Mouse (Mus musculus): ENCODE results near the gene Hist2h3b.
A peak's percentile ranks its signal among the peaks of the same experiment; 100 is the strongest.
"Not testable (repeated sequence)": the region's sequence is repeated elsewhere in the genome, so short reads cannot be mapped to it uniquely, and the experiment has no call there.

Gene Hist2h3b

DNA sequence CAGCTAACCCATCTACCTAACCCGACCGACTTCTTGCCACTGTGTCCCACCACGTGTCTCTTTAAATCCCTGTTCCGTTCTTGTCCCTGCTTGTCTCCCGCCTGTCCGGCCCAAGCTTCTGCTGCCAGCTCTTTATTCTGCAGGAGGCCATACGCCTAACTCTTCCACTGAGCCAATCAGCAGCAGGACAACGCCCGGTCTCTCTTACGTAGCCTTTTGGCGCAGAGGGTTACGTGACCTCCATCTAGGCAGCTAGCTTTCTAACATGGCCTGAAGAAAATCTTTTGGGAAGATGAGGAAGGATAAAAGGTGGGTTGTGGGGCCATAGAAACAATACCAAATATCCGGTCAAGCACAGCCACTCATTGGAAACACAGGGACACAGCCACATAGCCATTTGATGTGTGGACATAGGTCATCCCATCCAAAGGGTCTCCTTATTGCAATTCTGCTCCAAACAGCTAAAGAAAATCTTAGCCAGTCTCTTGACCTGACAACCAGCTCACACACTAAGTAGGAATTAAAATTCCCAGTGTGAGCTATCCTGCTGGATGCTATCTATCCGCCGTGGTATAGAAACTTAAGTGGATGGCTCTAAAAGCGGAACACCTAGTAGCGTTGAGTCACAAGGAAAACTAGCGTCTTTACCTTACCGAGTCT lies 6.1 kb upstream of the Hist2h3b start:
- no peak for DNase-seq (ENCODE audit: low spot score)

DNA sequence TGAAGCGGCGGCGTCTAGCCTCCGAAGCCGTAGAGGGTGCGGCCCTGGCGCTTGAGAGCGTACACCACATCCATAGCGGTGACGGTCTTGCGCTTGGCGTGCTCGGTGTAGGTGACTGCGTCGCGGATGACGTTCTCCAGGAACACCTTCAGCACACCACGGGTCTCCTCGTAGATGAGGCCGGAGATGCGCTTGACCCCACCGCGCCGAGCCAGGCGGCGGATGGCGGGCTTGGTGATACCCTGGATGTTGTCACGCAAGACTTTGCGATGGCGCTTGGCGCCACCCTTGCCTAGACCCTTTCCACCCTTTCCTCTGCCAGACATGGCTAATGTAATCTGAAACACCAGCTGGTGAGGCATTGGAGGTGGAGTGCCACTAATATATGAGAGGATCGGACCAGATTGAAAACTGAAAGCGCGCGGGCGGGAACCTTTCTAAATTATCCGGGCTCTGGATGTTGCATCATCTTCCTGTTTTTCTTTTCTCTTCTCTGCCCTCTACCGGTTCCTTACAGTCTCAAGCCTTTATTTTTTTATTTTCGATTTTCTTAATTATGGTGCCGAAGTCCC lies 5.4 kb upstream of the Hist2h3b start, which contains the start of gene Hist2h4:
TSS of gene Hist2h4 (minus strand) at position 333 of the 572 bp plus-strand sequence.
- DNase-seq (ENCODE audit: low spot score): peak; percentile 96

DNA sequence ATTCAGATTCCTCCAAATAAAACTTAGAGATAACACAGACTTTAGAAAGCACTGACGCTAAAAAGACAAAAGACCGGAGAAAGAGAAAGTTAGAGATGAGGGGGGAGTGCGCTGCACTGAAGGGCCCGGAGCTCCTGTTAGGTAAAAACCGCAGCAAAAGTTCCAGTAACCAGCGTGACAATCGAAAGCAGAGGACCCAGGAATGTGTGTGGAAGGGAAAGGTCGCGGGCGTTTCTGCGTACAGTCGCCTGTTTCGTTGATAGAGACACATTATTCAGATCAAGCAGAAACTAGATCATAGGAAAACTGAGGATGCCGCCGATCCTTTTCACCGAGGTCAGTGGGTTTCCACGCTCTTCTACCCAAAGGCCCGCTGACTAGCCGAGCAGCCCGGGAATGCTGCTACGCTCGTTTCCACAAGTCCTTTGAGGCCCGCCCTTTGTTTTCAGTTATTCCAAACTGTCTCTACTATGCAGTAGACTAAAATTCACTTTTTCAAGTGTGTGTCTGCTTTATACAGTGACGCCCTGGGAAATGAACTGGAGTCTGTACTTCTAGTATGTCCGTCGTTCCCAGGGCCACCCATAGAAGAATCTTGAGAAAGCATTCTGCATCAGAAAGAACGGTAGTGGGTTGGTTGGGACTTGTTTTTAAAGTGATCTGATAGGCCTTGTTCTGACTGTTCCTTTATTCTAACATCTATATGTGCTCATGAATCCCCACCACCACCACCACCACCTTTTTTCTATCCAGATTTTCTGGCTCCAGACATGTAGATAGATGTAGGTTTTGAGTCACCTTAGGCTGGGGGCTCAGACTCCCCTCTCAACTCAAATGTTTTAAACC lies 4.7 kb upstream of the Hist2h3b start:
- DNase-seq (ENCODE audit: low spot score): no peak

DNA sequence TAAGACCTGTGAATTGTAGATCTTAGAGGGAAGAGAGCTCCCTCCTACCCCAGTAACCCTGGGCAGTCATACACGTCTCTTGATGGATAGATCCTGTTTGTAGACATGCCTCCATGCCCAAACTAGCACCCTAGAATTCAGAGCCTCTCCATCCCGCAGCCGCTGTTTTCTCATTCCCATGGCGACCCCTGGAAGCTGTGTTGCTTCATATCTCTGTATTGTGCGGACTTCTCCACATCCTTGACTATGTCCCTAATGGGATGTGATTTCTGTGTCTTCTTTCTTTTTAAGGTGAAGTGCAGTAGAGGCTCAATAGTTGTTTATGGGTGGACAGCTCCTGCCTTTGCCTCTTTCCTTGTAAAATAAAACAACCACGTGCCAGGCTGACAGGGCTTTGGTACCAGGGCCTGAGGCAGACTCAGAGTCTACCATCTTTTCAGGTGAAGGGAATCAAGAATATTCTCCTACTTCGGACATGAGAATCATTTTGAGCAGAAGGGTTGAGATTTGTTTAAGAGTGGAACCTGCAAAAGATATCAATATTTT lies 4.0 kb upstream of the Hist2h3b start:
- no peak for DNase-seq (ENCODE audit: low spot score)

DNA sequence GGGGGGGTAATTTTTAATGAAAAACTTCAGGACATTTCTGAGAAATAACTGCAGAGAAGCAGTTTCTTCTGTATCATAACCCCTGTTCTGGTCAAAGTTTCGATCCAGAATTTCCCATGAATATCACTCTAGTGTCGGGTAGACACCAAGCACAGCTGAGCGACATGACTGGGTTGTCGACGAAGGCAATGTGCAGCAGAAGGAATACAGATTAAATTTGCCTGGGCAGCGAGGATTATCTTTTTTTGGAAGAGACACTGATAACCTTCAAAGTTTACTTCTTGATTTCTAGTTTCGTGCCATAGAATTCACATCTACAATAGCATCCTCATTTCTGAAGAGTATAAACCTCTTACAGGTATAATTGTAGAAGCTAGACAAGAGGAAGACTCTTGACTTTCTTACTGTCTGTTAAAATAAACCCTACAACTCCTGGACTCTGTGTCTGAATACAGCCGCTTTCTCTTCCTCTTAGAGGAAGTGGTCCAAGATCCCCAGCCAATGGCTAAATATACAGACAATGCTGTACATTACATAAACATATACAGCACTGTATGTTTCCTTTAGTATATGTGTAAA lies 2.2 kb upstream of the Hist2h3b start:
- no peak for DNase-seq (ENCODE audit: low spot score)

DNA sequence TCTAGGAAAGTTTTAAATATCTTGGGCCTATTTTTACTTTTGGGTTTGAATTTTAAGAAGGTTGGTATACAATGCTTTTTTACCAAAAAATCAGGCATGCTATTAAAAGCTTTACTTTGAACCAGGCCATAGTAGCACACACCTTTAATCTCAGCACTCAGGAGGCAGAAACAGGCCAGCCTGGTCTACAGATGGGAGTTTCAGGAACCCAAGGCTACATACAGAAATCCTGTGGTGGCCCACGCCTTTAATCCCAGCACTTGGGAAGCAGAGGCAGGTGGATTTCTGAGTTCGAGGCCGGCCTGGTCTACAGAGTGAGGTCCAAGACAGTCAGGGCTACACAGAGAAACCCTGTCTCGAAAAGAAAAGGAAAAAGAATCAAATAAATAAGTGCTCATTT lies 913 bp upstream of the Hist2h3b start:
- DNase-seq (ENCODE audit: low spot score): no peak

DNA sequence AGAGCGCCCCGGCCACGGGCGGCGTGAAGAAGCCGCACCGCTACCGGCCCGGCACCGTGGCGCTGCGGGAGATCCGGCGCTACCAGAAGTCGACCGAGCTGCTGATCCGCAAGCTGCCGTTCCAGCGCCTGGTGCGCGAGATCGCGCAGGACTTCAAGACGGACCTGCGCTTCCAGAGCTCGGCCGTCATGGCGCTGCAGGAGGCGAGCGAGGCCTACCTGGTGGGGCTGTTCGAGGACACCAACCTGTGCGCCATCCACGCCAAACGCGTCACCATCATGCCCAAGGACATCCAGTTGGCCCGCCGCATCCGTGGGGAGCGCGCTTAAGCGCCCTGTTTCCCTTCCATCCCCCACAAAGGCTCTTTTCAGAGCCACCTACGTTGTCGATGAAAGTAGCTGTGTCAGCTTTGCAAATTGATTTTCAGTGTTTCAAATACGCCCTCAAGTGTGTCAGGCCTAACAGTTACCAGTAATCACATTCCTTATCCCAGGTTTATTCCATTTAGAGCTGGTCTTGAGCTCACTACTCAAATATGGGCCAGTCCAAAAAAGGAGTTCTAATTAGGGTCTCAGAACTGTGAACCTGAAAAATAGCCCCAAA lies 423 bp downstream of the Hist2h3b start:
- DNase-seq (ENCODE audit: low spot score): not testable (repeated sequence)

DNA sequence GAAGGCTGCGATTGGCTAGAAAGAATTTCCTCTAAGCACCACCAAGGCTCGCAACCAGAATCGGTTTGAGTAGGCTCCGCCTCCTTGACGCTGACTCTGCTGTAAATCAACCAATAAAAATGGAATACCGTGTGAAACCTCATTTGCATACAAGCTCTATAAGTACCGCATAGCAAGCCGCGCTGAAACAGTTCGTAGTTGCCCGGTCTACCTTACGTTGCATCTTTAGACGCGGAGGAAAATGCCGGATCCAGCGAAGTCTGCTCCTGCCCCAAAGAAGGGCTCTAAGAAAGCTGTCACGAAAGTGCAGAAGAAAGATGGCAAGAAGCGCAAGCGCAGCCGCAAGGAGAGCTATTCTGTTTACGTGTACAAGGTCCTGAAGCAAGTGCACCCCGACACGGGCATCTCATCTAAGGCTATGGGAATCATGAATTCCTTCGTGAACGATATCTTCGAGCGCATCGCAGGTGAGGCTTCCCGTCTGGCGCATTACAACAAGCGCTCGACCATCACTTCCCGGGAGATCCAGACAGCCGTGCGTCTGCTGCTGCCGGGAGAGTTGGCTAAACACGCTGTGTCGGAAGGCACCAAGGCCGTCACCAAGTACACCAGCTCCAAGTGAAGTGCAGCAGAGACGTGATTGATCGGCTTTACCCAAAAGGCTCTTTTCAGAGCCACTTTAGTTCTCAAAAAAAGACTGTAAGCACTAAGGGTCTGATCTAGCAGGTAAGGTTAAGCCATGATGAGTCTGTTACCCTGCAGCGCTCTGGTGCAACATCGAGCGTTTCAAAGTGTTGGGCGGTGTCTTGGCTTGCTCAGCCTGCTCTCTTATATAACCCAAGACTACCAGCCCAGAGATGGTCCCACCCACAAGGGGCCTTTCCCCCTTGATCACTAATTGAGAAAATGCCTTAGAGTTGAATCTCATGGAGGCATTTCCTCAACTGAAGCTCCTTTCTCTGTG lies 1.3 kb downstream of the Hist2h3b start, which contains the start of gene Hist2h2bb:
TSS of gene Hist2h2bb (plus strand) at position 242 of the 964 bp plus-strand sequence.
- DNase-seq (ENCODE audit: low spot score): peak; percentile 85

DNA sequence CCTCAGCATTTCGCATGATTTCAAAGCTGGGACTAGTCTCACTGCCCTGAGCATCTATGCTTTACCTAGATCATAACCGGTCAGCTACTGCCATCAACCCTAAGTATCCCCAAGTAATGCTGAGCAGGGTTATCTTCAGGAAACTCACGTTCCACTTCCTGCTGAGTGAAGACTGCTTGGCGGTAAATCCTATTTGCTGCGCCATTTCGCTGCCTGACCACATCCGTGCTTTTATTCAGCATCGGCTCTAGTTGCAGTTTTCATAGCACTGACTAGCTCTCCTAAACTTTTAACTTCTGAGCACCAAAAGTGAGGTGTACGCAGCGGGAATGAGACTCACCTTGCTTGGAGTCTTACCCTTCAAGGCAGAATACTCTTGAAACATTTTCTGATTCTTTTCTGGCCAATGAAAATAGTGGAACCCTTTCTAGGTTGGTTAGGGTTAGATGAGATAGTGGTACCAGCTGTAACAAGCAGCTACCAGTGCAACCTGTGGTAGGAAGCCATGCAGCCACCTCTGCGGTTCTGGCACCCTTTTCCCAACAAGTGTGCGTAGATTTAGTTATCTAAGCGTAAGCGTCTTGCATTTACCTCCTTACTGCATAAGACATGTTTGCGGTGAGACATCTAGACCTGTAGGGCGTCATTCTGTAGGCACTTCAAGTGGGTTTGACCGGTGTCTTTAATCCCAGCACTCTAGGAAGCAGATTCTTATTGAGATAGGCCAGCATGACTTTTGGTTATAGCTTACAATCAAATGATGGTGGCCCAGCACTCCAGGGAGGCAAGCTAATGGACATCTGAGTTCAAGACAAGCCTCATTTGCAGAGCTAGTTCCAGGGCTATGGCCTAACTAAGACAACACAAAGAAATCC lies 5.4 kb downstream of the Hist2h3b start:
- DNase-seq (ENCODE audit: low spot score): no peak

DNA sequence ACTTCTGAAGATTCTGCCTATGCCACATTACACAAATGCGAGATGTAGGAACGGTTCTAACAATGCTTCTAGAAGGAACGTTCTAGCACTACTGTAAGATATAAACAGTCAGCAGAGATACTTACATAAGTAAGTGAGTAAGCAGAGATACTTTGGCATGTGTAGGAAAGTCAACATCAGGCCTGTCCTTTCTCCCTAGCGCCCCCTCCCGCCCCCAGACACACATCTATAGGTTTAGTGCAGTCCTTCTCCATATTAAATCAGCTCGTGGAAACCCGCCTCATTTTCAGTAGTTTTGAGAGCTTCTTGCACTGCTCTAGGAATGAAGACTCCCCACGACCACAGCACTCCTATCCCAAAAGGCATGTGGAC lies 9.0 kb downstream of the Hist2h3b start:
- no peak for DNase-seq (ENCODE audit: low spot score)

DNA sequence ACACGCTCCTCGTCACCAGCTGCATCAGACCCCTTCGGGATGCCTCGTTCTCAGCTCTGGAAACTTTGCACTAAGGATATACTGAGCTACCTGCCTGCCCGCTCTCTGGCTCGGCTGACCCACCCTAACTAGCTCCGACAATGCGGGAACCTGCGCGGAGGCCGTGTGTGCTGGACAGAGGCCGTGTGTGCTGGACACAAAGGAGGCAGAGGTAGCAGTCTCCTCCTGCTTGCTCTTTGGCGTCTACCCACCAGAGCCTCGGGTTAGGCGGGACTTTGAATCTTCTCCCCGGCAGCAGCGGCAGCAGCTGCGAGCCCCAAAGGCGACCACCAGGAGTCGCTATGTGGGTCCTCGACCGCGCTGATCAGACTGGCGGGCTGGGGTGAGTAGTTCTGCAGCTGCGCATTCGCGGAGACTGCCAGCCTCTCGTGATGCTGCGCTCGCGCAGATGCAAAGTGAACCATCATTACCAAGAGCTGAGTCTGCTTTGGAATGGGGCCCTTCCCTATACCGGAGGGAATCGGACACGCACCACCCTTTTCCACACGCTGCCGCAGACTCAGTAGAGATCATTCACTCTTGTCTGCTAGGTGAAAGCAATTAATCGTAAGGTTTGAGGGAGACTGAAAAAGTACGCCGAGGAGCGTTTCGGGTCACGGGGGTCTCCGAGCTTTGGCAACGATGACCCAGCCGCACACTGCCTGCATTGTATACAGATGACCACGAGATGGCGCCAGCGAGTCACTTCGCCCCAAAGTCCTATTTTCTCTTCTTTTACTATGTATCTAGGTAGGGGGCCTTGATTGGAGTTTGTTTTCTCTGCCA lies 9.6 kb downstream of the Hist2h3b start:
- peak; percentile 75 for DNase-seq (ENCODE audit: low spot score)

DNA sequence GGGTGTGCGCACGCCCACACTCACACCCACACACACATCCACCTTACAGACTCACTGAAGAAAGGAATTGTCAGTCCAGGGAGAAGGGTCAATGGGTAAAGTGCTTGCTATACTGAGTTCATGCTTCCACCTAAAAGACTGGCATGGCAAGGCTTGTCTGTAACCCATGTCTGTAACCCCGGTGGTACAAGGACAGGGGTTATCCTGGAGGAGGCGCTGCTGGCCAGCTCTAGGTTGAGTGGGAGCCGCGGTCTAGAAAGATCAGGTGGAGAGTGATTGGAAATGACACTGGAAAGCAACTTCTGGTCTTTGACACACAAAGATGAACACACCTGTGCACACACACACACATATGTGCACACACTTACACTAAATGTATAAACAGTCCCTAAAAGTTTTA lies 12.2 kb downstream of the Hist2h3b start:
- DNase-seq (ENCODE audit: low spot score): no peak

DNA sequence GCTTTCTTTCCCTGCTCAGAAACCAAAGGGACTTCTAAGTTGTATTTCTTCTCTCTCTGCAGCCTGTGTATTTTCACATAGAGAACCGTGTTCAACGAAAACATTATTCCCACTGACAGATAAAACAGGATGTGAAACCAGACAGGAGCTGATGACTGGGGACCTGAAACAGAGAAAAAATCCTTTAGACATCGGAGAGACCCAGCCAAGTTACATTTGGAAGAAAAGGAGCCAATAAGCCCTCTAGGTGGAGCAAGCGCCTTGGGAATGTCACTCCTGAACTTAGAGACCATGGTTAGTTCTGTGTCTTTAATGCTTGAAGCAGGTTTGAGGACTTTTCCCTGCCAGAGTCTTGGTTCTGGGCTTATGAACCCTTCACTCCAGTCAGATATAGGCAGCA lies 16.0 kb downstream of the Hist2h3b start:
- DNase-seq (ENCODE audit: low spot score): no peak

DNA sequence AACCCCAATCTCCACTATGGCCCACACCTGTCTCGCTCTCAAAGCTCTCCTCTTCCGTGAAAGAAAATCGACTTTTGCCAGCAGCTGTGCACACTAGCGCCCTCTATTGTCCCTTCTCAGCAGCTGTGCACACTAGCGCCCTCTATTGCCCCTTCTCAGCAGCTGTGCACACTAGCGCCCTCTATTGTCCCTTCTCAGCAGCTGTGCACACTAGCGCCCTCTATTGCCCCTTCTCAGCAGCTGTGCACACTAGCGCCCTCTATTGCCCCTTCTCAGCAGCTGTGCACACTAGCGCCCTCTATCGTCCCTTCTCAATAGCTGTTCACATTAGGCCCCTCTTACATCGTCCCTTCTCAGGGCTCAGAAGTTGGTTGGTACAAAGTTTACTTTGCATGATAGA lies 18.9 kb downstream of the Hist2h3b start:
- not testable (repeated sequence) for DNase-seq (ENCODE audit: low spot score)

DNA sequence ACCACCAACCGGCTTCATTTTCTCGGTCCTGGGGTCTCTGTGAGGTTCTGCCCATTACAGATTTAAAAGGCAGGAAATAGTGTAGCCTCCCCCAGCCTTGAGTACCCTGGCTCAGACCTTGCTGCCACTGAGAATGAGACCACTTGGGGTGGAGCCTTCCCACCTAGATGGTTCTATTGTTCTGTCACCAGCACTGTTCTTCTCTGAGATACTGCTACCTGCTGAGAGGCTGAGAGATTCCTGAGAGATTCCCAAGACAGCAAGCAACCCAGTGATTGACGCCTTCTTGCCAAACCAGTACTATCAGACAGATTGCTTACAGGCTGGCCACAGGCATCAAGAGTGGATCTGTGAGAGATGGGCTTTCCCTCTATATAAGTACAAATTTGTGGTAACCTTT lies 20.7 kb downstream of the Hist2h3b start:
- no peak for DNase-seq (ENCODE audit: low spot score)

DNA sequence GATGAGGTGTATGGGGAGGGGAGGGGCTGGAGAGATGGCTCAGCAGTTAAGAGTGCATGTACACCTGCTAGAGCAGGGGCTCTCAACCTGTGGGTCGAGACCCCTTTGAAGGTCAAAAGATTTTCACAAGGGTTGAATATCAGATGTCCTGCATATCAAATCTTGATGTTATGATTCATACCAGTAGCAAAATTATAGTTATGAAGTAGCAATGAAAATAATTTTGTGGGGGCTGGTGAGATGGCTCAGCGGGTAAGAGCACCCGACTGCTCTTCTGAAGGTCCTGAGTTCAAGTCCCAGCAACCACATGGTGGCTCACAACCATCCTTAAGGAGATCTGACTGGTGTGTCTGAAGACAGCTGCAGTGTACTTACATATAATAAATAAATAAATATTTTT lies 22.3 kb downstream of the Hist2h3b start:
- not testable (repeated sequence) for DNase-seq (ENCODE audit: low spot score)

DNA sequence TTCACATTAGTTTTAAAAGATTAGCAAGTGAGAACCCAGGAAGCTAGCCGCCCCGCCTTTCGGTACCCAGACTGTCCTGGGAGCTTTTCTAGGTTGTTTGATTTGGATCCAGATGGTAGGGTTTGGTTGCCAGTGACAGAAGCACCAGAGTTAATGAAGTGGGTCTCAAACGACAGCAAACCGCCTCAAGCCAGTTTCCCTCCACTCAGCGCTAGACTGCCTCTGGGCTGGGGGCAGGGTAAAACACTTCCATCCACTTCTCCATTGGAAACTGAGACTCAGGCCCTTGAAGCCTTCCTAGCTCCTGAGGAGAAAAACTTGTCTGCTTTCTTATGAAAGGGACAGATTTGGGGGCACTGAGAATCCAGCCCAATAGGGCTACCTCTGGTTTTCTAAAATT lies 24.2 kb downstream of the Hist2h3b start:
- DNase-seq (ENCODE audit: low spot score): no peak

DNA sequence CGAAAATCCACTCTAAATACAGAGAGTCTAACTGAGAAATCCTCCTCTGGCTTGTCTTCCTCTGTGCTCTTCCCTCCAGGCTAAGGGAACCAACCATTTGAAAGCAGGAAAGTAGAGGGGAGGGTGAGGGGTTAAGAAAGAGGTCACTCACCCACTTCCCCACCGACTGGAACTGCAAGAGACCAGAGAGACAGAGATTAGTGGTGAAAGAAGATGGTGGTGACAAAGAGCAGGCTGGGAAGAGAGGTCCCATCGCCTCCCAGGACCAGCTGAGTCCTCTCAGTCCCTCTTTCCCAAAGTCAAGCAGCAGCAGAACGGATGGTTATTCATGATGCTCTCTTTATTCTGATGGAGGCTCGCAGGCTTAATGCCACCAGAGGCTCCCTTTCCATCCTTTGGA lies 24.9 kb downstream of the Hist2h3b start:
- no peak for DNase-seq (ENCODE audit: low spot score)

DNA sequence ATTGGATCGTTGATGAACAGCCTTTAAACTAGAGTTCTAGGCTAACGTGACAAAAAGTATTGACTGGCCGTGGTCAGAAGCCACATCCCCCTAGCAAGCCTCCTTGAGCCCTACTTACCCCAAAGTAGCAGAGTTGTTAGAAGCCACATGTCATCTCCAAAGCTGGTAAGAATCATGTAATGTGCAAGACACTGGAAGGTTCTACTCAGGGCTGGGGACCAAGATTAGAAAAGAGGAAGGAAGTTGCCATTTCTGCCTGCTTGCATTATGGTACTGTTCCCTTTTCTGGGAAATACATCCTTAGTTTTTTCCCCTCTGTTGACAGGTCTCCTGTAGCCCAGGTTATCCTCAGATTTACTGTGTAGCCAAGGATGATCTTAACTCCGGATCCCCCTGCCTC lies 25.3 kb downstream of the Hist2h3b start, which contains the start of gene Fcgr1:
TSS of gene Fcgr1 (minus strand) at position 183 of the 400 bp plus-strand sequence.
- no peak for DNase-seq (ENCODE audit: low spot score)

Data from ovary, postnatal 10 days (tissue).